Mouse (Mus musculus): ENCODE results near the gene Fgf15.
"Not testable (repeated sequence)": the region's sequence is repeated elsewhere in the genome, so short reads cannot be mapped to it uniquely, and the experiment has no call there.

Gene Fgf15

DNA sequence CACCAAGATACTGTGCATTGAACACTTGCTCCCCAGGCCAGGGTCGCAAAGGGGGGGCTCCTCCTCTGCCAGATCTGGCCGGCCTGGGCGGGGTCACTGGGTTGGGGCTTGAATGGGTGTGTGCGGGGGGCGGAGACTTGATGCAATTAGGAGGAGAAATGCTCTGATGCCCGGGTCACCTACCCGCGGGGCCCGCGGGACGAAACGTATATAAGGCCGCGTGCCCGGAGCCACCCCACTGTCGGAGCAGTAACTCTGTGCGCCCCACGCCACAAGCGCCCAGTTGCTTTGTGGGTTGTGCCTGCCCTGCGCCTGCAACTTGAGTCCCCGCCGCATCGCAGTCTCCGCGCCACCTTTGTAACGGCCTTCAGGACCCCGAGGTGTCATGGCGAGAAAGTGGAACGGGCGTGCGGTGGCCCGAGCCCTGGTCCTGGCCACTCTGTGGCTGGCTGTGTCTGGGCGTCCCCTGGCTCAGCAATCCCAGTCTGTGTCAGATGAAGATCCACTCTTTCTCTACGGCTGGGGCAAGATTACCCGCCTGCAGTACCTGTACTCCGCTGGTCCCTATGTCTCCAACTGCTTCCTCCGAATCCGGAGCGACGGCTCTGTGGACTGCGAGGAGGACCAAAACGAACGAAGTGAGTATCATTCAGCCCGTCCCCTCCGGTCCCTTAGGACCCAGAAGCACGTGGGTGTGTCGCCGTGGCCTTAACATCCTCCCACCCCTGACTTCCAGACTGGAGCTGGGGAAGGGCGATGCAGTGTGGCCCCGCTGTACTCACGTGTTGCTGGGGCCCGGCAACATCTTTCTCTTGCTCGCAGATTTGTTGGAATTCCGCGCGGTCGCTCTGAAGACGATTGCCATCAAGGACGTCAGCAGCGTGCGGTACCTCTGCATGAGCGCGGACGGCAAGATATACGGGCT is at the start of gene Fgf15:
TSS of gene Fgf15 (plus strand) at position 238 of the 925 bp plus-strand sequence.
- DNase-seq (ENCODE audit: low spot score), result no peak

DNA sequence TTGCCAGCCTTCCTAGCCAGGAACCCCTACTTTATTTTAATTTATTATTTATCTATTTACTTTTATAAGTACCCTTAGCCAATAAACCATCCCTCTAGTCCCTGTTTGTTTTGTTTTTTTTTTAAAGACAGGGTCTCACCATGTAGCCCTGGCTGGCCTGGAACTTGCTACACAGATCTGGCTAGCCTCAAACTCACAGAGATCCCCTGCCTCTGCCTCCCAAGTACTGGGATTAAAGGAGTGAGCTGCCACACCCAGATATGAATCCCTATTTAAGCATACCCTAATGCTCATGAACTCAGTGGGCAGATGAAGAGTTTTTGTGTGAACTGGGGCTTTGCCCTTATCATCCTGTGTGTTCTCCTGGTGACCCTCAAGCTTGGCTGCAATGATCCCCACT is 49.3 kb upstream of the Fgf15 start, which contains the start of gene Fgf4:
TSS of gene Fgf4 (plus strand) at position 301 of the 400 bp plus-strand sequence.
- no peak for DNase-seq (ENCODE audit: low spot score)

DNA sequence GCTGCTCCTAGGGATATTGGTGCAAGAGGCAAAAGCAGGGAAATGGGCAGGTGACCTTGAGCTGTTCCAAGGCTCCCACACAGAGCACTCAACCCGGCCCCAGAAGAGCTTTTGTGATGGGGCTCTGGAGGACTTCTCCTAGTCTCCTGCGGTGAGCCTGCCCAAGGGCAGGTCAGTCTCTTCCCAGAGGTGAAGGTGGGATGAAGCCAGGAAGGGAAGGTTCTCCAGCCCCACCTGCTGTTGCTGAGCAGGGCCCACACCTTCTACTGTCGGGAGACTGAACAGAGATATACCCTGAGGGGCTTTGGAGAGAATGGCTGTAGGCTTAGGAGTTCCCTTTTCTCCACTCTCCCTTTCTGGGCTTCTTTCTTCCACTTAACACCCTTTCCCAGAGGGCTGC is 45.0 kb upstream of the Fgf15 start:
- DNase-seq (ENCODE audit: low spot score), result no peak

DNA sequence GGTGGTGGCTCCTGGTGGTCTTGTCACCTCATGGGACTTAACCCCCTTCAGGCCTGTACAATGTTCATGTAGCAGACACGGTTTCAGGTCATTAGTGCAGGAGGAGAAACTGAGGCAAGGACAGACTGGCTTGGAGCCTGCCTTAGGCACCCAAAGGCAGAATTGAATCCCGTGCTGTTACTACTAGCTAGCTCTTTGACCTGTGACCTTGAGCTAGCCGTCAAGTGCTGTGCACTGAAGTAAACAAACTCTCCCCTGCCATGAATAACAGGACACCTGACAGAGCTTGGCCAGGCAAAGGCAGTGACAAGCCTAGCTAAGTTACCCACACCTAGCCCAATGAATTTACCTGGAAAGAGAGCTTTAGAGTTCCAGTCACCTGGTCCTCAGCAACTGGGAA is 41.4 kb upstream of the Fgf15 start:
- no peak for DNase-seq (ENCODE audit: low spot score)

DNA sequence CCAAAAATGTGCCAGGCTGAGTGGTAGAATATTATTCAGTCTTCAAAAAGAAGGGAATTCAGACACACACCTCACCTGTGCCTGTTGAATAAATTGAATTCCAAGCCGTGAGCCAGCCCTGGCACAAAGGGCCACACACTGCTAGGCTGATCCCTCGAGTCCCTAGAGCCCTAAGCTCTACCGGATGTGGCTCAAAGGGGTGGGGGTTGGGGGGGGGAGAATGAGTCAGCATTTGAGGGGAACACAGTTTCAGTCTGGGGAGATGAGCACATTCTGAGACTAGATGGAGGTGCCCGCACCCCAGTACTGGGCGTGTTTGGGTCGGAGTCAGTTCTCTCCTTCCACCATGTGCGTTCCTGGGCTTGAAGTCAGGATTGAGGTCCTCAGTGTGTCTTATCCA is 39.2 kb upstream of the Fgf15 start:
- no peak for DNase-seq (ENCODE audit: low spot score)

DNA sequence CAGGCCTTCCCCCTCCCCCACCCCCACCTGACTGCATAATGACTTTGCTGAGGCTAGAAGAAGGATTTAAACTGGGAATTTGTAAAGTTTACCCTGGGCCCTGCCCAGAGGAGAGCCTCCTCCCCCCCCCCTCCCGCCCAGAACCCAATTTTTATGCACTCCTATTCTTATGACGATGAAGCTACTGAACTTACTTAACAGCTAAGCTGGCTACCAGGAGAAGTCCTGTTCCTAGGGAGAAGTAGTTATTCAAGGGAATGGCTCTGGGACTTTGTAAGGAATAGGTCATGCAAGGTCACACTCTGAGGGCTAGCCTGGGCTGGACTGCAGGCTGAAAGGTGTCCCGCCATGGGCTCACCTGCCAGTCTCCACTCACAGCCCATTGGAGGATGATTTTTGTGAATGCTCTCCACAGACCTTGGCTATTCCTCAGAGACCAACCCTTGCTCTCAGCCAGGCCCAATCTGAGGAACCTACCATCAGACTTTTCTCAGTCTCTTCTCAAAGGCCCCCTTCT is 38.4 kb upstream of the Fgf15 start:
- DNase-seq (ENCODE audit: low spot score), result no peak

DNA sequence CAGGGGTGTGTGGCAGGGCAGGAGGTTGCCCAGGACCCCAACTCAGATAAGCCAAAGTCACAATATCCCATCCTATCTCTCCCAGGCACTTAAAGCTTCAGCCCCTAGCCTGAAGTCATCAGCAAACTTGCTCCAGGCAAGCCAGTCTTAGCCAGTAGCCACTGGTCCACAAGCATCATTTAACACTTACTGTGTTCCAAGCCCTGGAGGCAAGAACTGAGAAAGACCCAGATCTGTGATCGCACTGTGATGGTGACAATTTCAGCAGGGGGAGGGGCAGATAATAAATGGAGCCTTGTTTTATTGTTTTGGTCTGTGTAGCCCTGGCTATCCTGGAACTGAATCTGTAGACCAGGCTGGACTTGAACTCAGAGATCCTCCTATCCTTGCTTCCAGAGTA is 37.6 kb upstream of the Fgf15 start:
- DNase-seq (ENCODE audit: low spot score), result no peak

DNA sequence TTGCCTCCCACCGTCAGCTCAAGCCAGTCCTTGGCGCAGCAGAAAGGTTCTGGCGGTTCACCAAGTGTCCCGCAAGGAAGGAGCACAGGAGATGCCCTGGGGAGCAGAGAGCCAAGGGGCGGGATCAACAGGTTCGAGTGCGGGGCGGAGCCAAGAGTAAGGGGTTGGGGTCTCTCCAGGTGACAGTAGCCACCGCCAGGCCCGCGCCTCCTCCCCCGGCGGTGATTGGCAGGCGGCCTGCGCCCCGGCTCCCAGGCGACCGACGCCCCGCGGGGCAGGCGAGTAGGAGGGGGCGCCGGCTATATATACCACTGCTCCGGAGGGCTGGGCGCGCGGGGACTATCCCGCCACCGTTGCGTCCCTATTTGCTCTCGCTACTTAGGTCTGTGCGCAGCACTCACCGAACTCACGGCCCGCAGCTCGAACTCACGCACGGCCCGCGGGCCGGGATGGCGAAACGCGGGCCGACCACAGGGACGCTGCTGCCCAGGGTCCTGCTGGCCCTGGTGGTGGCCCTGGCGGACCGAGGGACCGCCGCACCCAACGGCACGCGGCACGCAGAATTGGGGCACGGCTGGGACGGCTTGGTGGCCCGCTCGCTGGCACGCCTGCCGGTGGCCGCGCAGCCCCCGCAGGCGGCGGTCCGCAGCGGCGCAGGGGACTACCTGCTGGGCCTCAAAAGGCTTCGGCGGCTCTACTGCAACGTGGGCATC is 35.1 kb upstream of the Fgf15 start:
- no peak for DNase-seq (ENCODE audit: low spot score)

DNA sequence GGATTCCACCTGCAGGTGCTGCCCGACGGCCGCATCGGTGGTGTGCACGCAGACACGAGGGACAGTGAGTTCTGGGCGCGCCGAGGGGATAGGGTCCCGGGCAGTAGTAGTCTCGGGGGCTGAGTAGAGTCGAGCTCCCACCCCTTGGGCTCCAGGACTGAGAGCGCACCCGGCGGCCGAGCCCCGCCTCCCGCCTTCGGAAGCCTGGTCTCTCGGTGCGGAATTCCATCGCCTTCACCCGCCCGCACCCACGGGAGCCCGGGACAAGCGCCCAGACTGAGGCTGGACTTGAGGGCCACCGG is 34.6 kb upstream of the Fgf15 start:
- no peak for DNase-seq (ENCODE audit: low spot score)

DNA sequence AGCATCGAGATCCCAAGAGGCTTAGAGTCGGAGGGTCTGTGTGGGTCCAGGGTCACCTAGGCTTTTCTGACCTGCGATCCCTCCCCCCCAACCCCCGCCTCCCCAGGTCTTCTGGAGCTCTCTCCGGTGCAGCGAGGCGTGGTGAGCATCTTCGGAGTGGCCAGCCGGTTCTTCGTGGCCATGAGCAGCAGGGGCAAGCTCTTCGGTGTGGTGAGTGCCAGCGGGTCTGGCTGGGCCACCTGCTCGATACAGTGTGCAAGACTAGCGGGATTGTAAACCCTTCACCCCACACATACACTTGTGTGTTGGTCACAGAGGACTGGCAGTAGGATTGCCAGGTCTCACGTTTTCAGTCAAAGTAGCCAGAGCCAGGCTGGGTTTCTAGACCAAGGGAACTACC is 34.2 kb upstream of the Fgf15 start:
- DNase-seq (ENCODE audit: low spot score), result no peak

DNA sequence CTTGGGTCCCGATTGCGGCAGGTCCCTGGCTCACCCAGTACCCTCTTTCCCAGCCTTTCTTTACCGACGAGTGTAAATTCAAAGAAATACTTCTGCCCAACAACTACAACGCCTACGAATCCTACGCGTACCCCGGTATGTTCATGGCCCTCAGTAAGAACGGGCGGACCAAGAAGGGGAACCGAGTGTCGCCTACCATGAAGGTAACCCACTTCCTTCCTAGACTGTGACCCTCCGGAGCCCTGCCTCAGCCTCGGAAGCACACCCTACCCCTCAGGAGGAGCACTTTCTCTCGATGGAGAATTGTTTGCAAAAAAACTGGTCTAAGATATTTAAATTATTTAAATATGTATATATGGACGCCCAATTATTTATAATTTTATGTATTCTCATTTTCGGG is 33.6 kb upstream of the Fgf15 start:
- DNase-seq (ENCODE audit: low spot score), result no peak

DNA sequence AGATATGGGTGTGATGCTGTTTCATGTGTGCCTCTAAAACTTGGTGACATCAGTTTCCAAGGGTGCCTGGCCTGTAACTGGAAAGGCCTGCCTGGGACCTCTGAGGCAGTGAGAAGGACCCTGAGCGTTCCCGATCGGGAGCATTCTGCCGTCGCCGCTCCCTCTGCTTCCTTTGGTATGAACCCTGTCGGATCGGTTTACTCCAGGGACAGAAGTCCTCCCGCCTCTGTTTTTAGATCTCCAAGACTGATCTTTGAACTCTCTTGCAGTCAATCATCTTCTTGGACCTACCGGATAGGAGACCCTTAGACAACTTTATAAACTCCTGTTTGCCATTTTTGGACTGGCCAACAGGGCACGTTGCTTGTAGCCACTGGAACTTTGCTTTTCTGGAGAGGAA is 33.1 kb upstream of the Fgf15 start:
- DNase-seq (ENCODE audit: low spot score), result no peak

DNA sequence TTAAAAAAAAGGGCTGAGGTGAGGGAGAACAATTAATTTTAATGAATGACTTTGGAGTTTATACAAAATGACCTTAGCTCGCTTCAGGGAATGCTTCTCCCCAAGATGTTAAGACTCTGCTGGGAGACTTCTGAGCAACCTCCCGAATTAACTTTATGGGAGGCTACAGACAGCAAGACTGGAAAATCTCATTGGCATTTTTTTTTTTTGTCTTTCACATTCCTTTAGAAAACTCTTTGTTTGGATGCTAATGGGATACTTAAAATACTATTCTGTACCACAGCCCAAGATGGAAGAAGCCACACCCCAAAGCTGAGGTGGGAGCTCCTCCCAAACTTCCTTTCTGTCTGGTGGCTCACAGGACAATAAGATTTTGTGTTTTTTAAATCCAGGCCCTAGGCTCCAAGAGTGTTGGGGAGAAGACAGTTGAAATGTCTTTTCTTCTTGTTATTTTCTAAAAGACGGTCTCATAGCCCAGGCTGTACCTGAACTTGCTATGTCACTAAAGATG is 32.1 kb upstream of the Fgf15 start:
- DNase-seq (ENCODE audit: low spot score), result no peak

DNA sequence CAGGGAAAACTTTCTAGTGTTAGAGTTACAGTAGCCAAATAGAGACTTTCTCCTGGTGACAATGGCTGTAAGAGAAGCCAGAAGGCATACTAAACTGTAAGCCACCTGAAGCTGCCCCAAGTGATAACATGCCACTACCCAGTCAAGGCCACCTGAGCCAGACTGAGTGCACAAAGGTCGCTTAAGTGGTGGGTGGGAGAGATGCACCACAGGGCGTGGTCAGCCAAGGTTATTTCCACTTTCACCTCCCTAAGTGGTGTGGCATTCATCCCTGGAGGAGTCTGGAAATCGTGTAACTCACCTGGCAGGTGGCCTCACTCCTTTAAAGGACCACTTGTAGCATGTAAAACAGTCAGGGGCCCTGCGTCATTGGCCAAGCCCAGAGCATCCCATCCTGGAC is 29.2 kb upstream of the Fgf15 start:
- DNase-seq (ENCODE audit: low spot score), result no peak

DNA sequence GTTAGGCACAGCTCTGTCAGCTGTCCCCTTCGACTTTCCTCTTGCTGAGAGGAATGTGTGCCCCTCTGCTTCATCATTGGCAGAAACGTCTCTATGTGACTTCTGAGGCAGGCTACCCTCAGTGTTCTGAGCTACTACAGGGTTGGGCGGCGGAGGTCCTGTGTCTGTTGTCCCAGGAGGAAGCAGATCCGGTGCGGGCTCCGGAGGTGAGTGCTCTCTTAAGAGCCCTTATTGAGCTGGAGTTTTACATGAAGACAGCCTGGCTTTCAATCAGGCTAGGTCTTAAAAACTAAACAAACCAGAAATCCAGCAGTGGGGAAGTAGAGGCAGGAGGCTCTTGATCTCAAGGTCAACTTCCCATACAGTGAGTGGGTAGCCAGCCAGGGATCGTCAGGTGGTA is 28.7 kb upstream of the Fgf15 start:
- no peak for DNase-seq (ENCODE audit: low spot score)

DNA sequence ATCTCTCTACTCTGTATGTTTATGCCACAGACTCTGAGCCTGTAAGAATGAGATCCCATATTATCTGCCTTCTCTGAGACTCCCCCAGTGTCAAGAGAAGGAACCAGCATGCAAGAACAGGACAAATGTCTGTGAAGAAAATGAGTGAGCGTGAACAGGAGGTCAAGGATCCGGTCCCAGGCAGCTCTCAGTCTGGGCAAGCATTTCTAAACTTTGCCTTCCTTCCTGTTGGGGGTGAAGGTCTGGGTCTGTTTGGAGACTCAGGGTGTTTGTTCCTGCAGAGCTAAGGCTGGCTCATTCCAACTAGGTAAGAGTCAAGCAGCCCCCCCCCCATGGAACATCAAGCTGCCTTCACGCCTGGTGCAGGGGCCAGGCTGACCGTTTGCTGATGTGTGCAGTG is 23.9 kb upstream of the Fgf15 start:
- no peak for DNase-seq (ENCODE audit: low spot score)

DNA sequence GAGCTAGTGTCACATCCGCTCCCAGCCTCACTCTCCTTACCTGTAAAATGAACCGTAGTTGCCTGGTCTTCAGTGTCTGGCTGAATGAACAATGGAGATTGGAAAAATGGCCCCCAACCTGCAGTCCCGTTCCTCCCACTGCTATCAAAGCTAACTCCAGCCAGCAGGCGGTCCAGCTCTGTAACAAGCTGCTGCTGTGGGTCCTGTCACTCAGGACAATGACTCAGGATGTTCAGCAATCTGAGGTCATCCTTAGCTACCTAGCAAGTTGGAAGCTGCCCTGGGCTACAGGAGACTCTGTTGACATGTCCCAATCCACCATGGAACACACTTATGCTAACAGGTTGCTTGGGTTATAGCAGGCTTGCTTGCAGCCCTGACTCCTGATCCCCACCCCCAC is 23.2 kb upstream of the Fgf15 start:
- DNase-seq (ENCODE audit: low spot score), result no peak

DNA sequence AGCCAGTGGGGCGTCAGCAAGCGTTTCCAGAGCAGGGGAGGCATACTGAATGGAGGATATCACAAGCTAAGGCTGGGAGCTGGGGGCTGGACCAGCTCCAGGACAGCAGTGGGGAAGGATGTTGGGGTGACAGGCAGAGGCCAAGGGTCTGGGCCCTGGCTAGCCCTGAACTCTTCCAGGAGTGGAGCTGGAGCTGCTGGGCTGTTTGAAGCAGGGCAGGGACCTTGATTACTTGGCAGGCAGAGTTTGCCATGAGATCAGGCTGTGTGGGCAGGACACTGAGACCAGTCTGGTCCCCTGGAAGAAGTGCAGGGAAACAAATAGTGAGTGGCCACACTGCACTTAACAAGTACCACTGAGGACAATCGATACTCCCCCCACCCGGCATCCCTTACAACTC is 22.1 kb upstream of the Fgf15 start:
- DNase-seq (ENCODE audit: low spot score), result no peak

DNA sequence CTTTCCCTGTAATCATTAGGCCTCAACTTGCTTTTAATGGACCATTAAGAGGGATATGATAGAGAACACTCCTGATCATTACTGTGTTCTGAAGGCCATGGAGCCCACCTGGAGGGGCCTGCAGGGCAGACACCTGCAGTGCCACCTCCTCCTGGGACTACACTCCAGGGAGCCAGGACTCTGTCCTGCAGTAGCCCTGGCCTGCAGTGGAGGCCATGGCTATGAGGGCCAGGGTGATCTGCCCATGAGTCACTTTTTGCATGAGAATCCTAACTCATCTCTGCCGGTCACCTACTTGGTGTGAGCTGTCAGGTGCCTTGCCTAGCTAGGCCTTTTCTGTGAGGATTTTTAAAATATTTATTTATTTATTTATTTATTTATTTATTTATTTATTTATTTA is 17.9 kb upstream of the Fgf15 start:
- DNase-seq (ENCODE audit: low spot score), result no peak

DNA sequence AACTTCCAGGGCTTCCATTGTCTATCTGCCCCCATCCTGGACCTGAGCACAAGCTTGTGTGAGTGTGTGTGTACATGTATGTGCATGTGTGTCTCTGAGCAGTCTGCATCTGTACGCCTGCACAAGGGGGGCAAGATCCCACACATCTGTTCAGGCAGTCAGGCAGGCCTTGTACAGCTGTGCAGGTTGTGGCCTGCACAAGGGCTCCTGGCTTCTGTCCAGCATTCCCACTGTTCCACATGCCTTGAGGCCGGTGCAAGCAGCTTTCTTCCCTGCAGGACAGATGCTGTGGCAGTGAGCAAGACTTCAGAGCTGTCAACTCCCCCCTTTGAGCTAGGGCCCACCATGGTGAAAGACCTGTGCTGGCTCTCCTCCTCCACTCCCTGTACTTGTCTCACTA is 13.2 kb upstream of the Fgf15 start:
- DNase-seq (ENCODE audit: low spot score), result no peak

DNA sequence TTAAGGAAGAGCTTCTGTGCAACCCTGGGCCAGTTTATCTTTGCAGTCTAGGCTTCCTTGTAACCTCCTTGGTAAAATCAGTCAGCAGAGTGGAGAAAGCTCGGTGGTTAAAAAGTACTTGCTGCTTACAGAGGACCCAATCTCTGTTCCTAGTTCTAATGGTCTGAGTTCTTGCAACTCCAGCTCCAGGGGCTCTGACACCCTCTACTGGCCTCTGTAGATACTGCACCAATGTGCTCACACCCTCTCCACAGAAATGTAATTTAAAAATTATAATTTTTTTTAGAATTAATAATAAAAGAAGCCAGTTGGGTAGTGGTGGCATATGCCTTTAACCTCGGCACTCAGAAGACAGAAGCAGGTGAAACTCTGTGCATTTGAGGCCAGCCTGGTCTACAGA is 8.7 kb upstream of the Fgf15 start:
- DNase-seq (ENCODE audit: low spot score), result no peak

DNA sequence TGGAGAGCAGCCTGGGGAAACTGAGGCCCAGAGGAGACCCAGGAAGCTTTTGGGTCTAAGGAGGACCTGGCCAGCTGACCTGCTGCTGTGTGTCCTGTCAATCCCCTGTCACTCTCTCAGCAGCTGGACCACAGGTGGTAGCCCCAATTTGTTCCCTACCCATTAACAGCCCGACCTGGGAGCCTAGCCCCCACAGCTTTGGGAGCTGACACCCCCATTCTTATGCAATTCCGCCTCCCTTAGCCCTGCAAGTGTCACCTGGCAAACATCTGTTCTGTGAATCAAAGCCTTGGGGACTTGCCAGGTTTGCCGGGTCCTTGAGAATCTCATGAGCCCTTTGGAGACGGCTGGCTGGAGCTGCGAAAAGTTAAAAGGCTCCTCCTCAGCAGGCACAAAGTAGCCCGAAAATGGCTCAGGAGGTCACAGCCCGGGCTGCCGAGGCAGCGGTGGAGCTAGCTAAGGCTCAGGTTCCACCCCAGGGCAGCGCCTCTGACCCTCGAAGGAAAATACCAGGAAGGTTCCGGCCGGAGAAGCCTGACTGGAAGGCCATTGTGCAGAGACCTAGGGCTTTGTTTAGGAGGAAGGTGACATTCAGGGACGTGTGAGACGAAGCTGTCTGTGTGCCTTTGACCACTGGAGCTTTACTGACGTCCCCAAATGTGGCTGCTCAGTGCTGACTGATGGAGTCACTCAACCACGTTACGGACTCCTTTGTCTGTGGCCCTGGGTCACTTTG is 7.6 kb upstream of the Fgf15 start:
- no peak for DNase-seq (ENCODE audit: low spot score)

DNA sequence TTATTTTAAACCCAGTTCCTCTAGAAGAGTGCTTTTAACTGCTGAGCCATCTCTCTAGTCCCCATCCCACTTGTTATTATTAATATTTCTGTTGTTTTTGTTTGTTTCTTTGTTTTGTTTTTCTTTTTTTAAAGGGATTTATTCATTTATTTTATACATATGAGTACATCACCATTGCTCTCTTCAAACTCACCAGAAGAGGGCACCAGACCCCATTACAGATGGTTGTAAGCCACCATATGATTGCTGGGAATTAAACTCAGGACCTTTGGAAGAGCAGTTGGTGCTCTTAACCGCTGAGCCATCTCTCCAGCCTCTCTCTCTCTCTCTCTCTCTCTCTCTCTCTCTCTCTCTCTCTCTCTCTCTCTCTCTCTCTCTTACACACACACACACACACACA is 5.7 kb upstream of the Fgf15 start:
- DNase-seq (ENCODE audit: low spot score), result not testable (repeated sequence)

Data from ovary, postnatal 36 days (tissue).